Mouse (Mus musculus) intestine, postnatal 0 days (tissue): ENCODE data around the gene Cryaa. TPM values are rescaled to one million over a fixed set of nuclear protein-coding genes. Genes with fewer than 3 reads are reported as not detected.

Experiments used
- ATAC-seq: fragments of 200-750 bp; cut with Nextera tagmentation; 2 replicates; pipeline ENCODE4 v1.8.0; 2017; ENCODE audit warnings: mild to moderate bottlenecking, moderate TSS enrichment, moderate library complexity
- H3K27ac ChIP-seq: fragments of 300-500 bp; sonication (generic); 2 replicates; pipeline ENCODE4 v1.5.1; 2014; ENCODE audit warnings: mild to moderate bottlenecking, low read depth, low read length, moderate library complexity
- H3K27me3 ChIP-seq: fragments of 300-500 bp; sonication (generic); replicated peaks from 2 replicates; pipeline ENCODE4 v1.6.1; 2014; ENCODE audit warnings: low read length, mixed read lengths; ENCODE audit not compliant: control insufficient read depth, insufficient read depth
- H3K36me3 ChIP-seq: fragments of 300-500 bp; sonication (generic); 2 replicates; pipeline ENCODE4 v1.6.1; 2014; ENCODE audit warnings: mild to moderate bottlenecking, moderate library complexity; ENCODE audit not compliant: control insufficient read depth, insufficient read depth
- H3K4me1 ChIP-seq: fragments of 300-500 bp; sonication (generic); replicated peaks from 2 replicates; pipeline ENCODE4 v1.6.1; 2014; ENCODE audit warnings: antibody characterized with exemption, low read length, mixed read lengths; ENCODE audit not compliant: control insufficient read depth, insufficient read depth
- H3K4me2 ChIP-seq: fragments of 300-500 bp; sonication (generic); replicated peaks from 2 replicates; pipeline ENCODE4 v1.6.1; 2014; ENCODE audit warnings: low read depth, mild to moderate bottlenecking, moderate library complexity
- H3K4me3 ChIP-seq: fragments of 300-500 bp; sonication (generic); 2 replicates; pipeline ENCODE4 v1.5.1; 2014; ENCODE audit warnings: low read depth, low read length
- H3K9ac ChIP-seq: fragments of 300-500 bp; sonication (generic); 2 replicates; pipeline ENCODE4 v1.6.1; 2014; ENCODE audit warnings: mild to moderate bottlenecking, low read depth, low read length
- H3K9me3 ChIP-seq: fragments of 300-500 bp; sonication (generic); 2 replicates; pipeline ENCODE4 v1.6.1; 2016; ENCODE audit warnings: mixed run types; ENCODE audit not compliant: control insufficient read depth
- CTCF ChIP-seq: sonication (generic); IDR thresholded peaks from 2 replicates; pipeline ENCODE4 v1.5.1; 2016; ENCODE audit warnings: low read depth, mild to moderate bottlenecking, control low read depth, antibody characterized with exemption, moderate library complexity
- WGBS: fragments of 180-500 bp; shearing (Covaris S2); extraction: QIAGEN DNeasy Blood & Tissue Kit; methylation state at CpG from one replicate; pipeline ENCODE4 v1.1.7; 2014; 5-methylcytosine and 5-hydroxymethylcytosine counted together
- polyA plus RNA-seq: library from polyadenylated mRNA; unstranded; fragments of >200 nt; fragmentation: Nextera tagmentation; extraction: Ambion mirVana; gene quantifications from 2 replicates; pipeline ENCODE4 v1.2.1, GENCODE M21; 2015

Gene Cryaa
- polyA plus RNA-seq, 1 experiment from 2014 or later = 0.09 TPM

- no peaks in the 10 kb centered on the region for H3K4me1 ChIP-seq
- H3K27me3 ChIP-seq = no peaks in the 10 kb centered on the region
- no peak overlapping the region for H3K9ac ChIP-seq
- ATAC-seq = peak; percentile 32
- H3K27ac ChIP-seq = no peak overlapping the region
- WGBS = 92% methylated on average over 5 of the region's 5 CpGs
- no peaks in the 10 kb centered on the region for H3K9me3 ChIP-seq
- no peak overlapping the region for H3K4me3 ChIP-seq
- H3K4me2 ChIP-seq = no peak overlapping the region
- no peak for TF ChIP-seq CTCF
- H3K36me3 ChIP-seq = peaks cover 53% of the 10 kb centered on the region
These were observed 31.2 kb upstream of the Cryaa start for GRCm38 (mm10) chr17:31646199-31647002.

- Histone ChIP-seq H3K4me3 (no peak overlapping the region), H3K36me3 (peaks cover 73% of the 10 kb centered on the region), H3K27ac (no peak overlapping the region)
These were observed 25.5 kb upstream of the Cryaa start for GRCm38 (mm10) chr17:31652152-31652551.

GRCm38 (mm10) chr17:31653277-31653676, 24.3 kb upstream of the Cryaa start:
- Histone ChIP-seq H3K9me3 (no peaks in the 10 kb centered on the region), H3K4me2 (no peak overlapping the region), H3K27me3 (no peaks in the 10 kb centered on the region), H3K4me1 (no peaks in the 10 kb centered on the region; the same call in 1 of the 2 replicates), H3K36me3 (peaks cover 62% of the 10 kb centered on the region), H3K27ac (no peak overlapping the region), H3K4me3 (no peak overlapping the region), H3K9ac (no peak overlapping the region)
- no peak for TF ChIP-seq CTCF
- WGBS = 74% methylated on average over 6 of the region's 6 CpGs
- ATAC-seq = no peak

More at GRCm38 (mm10) chr17:31652152-31652551, 25.5 kb upstream of the Cryaa start:
- Histone ChIP-seq H3K9me3 (no peaks in the 10 kb centered on the region), H3K4me2 (no peak overlapping the region), H3K4me1 (no peaks in the 10 kb centered on the region; the same call in 1 of the 2 replicates), H3K27me3 (no peaks in the 10 kb centered on the region), H3K9ac (no peak overlapping the region)
- TF ChIP-seq CTCF = no peak
- ATAC-seq = no peak
- 85% methylated on average over 14 of the region's 14 CpGs for WGBS

- Histone ChIP-seq H3K4me3 (no peak overlapping the region), H3K27ac (no peak overlapping the region), H3K4me2 (no peak overlapping the region), H3K9me3 (no peaks in the 10 kb centered on the region), H3K36me3 (peaks cover 41% of the 10 kb centered on the region), H3K27me3 (no peaks in the 10 kb centered on the region), H3K9ac (no peak overlapping the region), H3K4me1 (peaks cover 5% of the 10 kb centered on the region; the same call in 1 of the 2 replicates)
- 59% methylated on average over 4 of the region's 4 CpGs for WGBS
- TF ChIP-seq CTCF = no peak
- ATAC-seq = no peak
These were observed 22.2 kb upstream of the Cryaa start for GRCm38 (mm10) chr17:31655366-31655765.

- no peaks in the 10 kb centered on the region for H3K9me3 ChIP-seq
- H3K4me1 ChIP-seq = peaks cover 5% of the 10 kb centered on the region; the same call in 1 of the 2 replicates
- peak overlapping the region; percentile 76 for H3K4me2 ChIP-seq
- WGBS = 78% methylated on average over 5 of the region's 5 CpGs
- no peak overlapping the region for H3K4me3 ChIP-seq
- H3K27me3 ChIP-seq = no peaks in the 10 kb centered on the region
- ATAC-seq = no peak
- no peak overlapping the region for H3K27ac ChIP-seq
- no peak for TF ChIP-seq CTCF
- H3K36me3 ChIP-seq = peaks cover 28% of the 10 kb centered on the region
- H3K9ac ChIP-seq = no peak overlapping the region
These were observed 20.9 kb upstream of the Cryaa start for GRCm38 (mm10) chr17:31656682-31657081.

GRCm38 (mm10) chr17:31657141-31657983, 20.2 kb upstream of the Cryaa start:
- Histone ChIP-seq H3K36me3 (peaks cover 21% of the 10 kb centered on the region), H3K27me3 (no peaks in the 10 kb centered on the region), H3K9ac (peak overlapping the region; percentile 96), H3K4me3 (peak overlapping the region; percentile 97), H3K4me1 (peaks cover 5% of the 10 kb centered on the region; the same call in 1 of the 2 replicates), H3K9me3 (no peaks in the 10 kb centered on the region), H3K4me2 (peak overlapping the region; percentile 76), H3K27ac (peak overlapping the region; percentile 86; the same call in 1 of the 2 replicates)
- TF ChIP-seq CTCF = no peak
- WGBS = 33% methylated on average over 12 of the region's 12 CpGs
- no peak for ATAC-seq
